Mouse (Mus musculus): ENCODE measurements around the gene Adra2c. TPM values are rescaled to one million over a fixed set of nuclear protein-coding genes. Genes with fewer than 3 reads are reported as not detected.

Gene Adra2c
- under 1 TPM; 0.30 to 0.53 TPM for total RNA-seq (2021)
- long read RNA-seq, experiment 1, partial matches to known transcripts, result 0 of 3 reads
- long read RNA-seq, experiment 1, other reads (novel, unspliced or antisense), result 0 of 3 reads
- long read RNA-seq, experiment 2, partial matches to known transcripts, result 0 of 1 reads
- long read RNA-seq, experiment 2, other reads (novel, unspliced or antisense), result 0 of 1 reads

DNA sequence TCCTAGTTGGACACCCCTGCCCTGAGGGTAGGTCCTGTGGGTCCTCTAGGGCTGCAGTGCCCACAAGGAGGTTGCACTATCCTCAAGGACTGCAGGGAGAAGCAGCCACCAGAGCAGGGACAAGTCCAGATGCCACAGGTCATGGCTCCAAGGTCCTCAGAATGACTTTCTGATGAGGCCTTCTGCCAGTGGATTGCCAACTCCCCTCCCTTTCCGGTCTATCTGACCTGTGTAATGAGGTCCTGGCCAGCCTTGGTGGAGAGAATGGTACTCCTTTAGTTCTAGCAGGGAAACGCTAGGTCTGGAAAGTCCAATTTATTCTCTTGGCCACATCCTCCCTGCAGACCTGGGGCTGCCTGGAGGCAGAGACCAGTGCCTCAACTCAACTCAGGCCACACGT lies at the start of gene Adra2c:
Adra2c (plus strand) TSS at position 301 of the 400 bp plus-strand sequence.
- no peak for DNase-seq

DNA sequence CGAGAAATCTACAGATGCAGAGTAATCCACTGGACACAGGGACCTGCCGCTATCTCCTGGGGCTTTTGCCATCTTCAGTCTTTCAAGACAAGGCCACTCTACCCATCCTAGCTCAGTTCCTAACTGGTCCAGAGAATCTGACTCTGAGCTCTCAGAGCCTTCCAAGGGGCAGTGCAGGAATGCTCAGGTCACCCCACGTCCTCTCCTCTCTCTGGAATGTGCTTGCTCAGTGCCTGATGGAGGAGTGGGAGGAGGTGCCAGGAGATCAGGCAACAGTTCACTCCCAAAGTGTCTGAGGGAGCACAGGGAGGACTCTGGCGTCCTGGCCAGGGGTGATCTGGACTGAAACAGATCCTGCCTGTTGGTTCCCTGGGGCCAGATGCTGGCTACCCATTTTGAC lies 45.0 kb upstream of the Adra2c start:
- no peak for DNase-seq

DNA sequence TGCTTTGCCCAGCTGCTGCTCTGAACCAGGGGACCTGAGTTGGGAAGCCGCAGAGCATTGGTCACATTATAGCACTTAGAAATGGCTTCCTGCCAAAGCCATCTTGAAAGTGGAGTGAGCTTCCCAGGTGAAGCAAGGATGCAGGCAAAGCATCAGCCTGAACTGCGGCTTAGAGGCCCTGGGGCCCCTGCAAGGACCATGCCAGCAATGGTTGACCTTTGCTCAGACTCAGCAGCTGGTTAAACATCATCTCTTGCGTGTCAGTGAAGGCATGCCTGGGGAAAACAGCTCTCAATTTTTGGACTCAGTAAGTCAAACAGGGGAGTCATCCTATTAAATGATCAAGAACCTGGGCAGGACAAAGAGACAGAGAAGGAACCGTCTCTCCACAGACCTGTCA lies 40.4 kb upstream of the Adra2c start:
- DNase-seq, result no peak

DNA sequence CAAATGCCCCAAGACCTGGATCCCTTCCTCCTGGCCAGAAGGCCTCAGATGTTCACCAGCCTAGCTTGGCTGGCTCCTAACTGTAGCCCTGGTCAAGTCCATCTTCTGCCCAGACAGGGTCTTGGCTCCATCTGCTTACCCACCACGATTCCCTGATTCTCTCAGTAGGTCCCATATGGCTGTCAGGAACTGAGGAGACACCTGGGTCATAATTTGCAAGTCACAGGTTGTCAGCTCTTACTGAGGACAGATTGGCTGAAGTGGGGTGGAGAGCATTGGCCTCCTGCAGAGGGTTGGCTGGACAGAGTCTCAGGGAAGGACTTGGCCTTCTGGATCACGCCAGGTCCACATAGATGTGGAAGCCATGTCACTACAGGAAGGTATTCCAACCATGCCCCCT lies 39.5 kb upstream of the Adra2c start:
- DNase-seq, result no peak

DNA sequence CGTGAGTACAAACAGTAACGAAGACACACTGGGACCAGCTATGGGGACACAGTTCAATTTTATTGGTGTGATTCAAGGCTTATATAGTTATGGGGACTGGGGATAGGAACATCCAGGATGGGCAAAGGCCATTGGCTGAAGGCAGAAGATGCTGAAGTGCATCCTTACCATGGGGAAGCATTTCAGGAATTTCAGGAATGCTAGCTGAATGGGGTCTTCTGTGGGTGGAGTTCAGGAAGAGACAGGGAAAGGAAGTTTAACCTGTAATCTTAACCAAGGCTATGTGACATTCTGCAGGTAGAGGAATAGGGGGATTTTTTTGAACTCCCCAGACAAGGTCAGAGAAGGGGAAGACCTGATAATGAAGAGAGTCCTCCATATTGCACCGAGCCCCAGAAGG lies 36.6 kb upstream of the Adra2c start:
- DNase-seq, result no peak

DNA sequence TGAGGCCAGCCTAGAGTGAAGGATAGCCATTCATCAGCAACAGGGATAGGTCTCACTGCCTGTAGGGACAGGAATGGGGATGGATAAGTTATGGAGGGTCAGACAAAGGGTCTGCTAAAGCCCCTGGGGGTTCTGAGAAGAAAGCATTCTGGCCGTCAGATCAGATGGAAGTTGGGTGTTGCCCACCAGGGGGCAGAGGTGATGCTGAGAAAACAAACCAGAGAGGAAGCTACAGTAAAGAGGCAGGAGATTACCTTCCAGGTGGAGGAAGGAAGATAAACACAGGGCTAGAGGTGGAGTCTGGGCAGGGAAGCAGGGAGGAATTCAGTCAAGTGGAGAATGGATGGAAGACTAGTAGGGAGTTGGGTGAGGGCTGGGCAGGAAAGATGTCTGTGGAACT lies 33.9 kb upstream of the Adra2c start:
- DNase-seq, result peak in 1 of 2 experiments; percentile 27

DNA sequence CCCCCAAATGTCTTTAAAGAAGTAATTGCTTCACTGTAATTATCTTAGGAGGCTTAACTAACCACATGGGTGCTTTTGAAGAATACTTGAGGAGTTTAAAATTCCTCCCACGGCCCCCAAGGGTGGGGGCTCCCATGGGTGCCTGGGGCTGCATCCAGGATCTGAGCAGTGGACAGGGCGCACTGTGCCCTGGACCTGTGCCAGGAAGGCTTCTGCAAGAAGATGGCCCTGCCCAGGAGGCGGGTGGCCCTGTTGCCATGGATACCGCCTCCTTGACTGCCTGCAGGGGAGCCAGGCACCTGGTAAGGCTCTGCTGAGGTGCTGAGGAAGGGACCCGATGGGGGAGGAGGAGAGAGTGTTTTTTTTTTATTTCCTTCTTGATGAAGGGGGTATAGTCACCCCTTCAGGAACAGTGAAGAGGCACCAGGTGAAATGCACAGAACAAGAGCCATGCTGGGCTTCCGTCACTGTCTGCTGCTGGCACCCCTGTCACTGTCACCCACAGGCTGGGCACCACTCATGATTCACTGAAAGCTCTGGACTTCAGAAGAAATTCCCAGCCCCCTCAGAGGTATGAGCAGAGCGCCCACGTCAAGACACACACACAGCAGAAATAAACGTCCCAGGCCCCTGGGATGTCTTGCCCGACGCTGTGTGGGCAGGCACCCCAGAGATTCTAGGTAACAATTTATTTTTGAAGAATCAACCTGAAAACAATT lies 32.4 kb upstream of the Adra2c start:
- DNase-seq, result peak in 1 of 2 experiments; percentile 31

DNA sequence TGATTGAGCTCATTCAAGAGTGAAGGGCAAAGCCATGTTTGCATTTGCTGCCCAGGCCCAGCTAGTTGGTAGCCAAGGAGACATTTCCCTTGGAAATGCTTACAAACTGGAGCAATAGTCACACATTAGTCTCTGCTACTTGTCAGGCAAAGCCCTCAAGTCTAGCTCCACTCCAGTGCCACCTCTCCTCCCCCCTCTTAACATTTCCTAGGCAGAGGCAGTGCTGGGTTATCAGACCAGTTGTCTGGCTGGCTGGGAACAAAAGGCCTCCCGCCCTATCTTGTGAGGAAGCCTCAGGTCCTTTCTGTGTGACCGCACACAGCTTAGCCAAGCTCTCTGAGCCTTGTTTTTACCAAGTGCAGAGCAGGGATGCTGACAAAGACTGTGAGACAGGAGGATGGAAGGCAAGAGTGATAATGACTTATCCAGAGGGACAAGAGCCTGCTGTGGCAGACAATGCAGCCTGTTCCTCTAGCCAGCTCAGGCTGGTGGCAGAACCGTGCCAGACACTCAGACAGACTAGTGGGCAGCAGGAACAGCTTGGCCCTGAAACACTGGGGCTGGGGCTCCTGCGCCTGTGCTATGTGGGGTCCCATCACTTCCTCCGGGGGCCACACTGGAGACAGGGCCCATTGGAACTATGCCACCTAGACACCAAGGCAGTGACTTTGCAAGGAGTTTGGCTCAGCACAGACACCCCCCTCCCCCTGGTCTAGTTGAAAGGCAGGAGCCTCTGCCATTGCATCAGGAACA lies 23.0 kb upstream of the Adra2c start:
- DNase-seq, result no peak

DNA sequence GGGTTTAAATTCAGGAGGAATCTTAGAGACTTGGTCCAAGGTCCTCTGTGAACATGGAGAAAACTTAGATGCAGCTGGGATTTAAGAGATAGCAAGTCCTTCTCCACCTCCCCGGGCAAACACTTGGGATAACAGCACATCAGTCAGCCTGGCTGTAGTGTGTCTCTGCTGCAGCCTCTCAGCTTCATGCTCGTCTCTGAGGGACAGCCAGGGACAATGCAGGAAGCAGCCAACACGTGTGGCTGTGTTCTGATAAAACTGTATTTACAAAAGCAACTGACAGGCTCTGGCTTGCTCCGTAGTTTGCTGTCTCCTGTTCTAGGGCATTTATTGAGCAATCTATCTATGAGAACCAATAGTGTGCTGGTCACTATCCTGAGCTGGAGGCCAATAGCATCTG lies 14.4 kb upstream of the Adra2c start:
- DNase-seq, result no peak

DNA sequence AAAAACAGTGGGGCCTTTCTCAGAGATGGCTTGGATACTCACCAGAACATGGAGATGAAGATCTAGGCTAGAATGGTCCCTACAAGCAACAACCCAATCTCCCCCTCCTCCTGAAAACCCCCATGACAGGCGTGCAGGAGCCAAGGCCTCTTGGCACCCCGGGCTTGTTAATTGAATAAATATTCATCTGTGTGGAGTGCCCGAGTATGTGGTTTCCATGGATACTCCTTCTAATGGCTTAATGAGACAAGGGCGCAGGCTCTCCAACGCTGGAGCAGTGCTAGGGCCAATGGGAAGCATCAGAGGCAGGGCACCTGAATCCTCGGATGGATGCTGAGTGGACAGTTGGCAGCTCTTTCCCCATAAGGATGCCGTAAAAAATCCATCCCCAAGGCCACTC lies 10.6 kb upstream of the Adra2c start:
- DNase-seq, result no peak

DNA sequence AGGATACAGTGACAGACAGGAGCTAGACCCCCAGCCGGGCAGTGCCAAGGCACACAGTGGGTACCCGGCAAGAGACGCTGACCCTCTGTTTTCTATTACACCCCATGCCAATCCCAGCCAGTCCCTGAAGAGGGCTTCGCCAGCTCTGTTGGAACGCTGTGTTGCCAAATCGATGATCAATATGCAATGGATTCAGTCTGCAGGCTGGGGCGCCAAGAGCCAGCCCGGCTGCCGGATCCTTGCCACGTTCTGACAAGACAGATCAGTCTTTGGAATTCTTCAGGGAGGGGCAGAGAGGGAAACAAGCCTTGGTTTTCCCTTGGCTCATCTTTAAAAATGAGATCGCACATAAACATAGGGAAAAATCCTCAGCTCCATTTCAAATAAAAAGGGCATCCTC lies 2.8 kb upstream of the Adra2c start:
- no peak for DNase-seq

DNA sequence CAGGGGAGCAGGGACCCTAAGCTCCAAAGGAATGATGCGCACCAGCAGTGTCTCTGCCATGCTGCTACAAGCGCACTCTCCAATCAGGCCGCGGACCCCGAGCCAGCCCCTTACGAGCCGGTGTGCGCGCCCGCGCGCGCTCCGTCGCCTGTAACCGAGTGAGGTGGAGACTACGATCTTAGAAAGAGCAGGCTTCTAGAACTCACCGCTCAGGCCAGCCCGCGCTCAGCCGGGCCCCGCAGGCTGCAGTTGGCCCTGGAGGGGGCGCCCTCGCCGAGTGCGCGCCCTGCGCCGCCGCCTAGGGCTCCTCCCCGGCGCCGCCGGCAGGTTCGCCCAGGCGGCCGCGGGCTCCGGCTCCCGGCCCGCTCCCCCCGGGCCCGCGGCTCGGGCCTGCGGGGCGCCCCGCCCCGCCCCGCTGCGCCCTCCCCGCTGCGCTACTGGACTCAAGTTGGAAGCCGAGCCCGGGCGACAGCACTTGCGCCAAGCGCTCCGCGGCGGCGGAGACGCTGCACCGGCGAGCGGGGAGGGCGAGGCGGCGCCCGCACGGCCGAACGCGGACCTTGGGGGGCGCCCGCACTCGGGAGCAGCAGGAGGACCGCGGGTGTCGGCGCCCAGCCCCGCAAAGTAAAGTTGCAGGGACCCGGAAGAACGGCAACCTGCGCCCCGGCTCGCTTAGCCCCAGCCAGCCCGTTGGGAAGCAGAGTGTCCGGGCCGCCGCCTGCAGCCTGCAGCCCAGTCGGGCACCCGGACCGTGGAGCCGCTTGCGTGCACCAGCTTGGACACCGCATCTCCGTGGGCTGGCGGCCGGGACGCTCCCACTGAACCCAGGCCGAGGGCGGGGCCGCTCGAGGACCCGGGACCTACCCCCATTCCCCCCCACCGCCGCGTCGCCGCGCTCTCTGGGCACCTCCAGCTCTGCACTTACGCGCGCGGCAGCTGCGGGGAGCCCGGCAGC lies 899 bp downstream of the Adra2c start:
- peak; percentile 69 to 72 for DNase-seq

DNA sequence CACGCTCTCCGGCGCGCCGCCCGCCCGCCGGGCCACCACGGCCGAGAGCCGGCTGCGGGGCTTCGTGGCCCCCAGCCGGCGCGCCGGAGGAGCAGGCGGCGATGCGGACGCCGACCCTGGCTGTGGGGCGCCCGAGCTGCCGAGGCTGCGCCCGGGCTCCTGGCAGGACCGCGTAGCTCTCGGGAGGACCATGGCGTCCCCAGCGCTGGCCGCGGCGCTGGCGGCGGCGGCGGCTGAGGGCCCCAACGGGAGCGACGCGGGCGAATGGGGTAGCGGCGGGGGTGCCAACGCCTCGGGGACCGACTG lies 1.5 kb downstream of the Adra2c start:
- DNase-seq, result no peak

DNA sequence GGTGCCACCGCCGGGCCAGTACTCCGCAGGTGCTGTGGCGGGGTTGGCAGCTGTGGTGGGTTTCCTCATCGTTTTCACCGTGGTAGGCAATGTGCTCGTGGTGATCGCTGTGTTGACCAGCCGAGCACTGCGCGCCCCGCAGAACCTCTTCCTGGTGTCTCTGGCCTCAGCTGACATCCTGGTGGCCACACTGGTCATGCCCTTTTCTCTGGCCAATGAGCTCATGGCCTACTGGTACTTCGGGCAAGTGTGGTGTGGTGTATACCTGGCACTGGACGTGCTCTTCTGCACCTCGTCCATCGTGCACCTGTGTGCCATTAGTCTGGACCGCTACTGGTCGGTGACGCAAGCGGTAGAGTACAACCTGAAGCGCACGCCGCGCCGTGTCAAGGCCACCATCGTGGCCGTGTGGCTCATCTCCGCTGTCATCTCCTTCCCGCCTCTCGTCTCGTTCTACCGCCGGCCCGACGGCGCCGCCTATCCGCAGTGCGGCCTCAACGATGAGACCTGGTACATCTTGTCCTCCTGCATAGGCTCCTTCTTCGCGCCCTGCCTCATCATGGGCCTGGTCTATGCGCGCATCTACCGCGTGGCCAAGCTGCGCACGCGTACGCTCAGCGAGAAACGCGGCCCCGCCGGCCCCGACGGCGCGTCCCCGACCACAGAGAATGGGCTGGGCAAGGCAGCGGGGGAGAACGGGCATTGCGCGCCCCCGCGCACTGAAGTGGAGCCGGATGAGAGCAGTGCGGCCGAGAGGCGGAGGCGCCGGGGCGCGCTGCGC lies 2.1 kb downstream of the Adra2c start:
- DNase-seq, result peak; percentile 33 to 40

DNA sequence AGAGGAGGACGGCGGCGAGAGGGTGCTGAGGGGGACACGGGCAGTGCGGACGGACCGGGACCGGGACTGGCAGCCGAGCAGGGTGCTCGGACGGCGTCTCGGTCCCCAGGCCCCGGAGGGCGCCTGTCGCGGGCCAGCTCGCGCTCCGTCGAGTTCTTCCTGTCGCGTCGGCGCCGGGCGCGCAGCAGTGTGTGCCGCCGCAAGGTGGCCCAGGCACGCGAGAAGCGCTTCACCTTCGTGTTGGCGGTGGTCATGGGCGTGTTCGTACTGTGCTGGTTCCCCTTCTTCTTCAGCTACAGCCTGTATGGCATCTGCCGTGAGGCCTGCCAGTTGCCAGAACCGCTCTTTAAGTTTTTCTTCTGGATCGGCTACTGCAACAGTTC lies 2.7 kb downstream of the Adra2c start:
- no peak for DNase-seq

DNA sequence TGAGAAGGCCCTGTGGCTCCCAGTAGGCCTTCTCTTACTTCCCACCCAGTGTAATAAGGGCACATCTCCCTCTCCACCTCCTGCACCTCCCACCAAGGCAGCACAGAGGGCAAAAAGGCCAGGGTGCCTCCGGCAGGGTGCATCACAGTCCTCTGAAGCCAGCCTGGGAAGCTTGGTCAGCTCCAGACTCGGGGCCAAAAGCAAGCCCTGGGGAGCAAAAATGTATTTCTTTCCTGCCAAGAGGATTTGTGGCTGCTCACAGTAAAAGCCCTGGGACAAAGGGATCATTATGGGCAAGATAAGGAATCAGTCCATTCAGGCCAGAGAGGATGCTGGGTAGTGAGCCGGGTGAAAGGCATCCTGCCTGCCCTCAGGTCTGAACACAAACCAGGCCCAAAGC lies 7.2 kb downstream of the Adra2c start:
- no peak for DNase-seq

DNA sequence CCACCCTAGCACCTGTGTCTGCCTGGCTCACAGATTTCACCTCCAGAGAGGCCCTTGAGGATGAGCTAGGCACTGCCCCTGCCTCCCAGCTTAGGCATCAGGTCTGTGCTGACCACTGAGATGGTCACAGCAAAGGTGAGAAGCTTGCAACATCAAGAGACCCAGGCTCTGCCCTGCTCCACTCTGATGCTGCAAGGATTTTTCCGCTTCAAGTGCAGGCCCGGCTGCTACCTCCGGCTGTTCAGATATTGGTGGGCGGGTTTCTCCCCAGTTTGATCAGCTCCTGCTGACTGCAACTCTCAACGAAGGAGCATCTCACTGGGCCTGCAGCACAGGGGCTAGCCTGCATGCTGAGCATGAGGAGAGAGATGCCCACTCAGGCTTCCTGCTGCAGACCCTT lies 8.1 kb downstream of the Adra2c start:
- DNase-seq, result no peak

DNA sequence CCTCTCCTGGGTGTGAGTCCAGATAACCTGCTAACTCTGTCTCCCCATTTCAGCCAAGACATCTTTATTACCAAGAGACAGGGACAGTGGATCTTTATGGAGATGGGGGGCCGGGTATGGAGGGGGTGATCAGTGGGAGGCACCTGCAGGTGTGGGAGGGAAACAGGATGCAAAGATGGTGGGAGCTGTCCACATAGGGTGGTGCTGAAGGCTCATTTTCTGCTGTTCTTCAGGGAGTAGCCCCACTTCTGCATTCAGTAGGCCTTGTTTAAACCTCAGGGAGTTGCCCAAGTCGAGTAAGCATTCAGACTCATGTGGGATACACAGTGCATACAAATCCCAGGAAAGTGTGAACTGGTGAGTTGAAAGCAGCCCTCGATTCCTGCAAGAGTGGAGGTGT lies 21.5 kb downstream of the Adra2c start:
- peak; percentile 16 to 32 for DNase-seq

DNA sequence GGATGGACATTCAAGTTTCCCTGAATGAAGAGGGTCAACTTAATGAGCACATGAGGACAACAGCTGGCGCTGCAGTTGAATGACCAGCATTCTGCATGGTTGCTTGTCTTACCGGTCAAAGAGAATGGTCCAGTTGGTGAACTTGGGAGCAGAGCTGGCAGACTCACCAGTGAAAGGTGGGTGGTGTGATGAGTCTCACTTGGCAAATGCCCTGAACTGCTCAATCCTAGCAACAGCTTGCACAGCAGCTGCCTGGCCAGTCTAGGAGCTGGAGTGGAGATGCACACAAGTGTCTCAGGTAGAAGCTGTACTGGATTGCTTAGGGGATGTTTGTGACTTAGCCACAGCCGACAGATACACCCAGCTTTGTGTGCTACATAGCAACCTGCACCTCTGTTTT lies 26.1 kb downstream of the Adra2c start:
- DNase-seq, result no peak

DNA sequence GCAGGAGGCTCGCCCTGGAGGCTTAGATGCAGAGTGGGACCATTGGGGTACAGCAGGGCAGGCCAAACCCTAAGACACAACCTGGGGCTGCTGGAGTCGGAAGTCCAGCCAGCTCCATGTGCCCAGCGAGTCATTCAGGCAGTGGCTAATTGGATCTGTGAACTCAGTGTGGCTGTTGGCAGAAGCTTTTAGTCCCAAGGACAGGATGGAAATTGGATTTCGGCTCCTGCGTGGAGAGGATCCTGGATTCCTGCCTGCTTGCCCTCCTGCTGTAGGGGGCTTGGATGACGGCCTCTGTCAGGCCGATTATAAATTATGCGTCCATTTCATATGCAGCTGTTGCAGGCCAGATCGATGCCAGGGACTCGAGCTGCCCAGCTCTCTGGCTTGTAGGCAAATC lies 27.2 kb downstream of the Adra2c start:
- no peak for DNase-seq

DNA sequence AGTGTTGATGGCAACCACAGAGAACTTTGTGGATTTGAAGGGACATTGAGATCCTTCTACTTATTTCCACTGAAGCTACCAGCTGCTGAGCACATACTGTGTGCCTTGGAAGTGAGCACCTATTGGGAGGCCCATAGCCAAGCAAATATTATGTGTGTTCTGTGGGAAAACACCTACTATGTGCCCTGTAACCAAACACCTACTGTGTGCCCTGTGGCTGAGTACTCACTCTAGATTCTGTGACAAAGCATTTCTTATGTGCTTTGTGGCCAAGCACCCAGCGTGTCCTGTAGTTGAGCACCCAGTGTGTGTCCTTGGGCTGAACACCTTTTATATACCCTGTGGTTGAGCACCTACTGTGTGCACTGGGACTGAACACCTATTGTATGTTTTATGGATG lies 28.6 kb downstream of the Adra2c start:
- no peak for DNase-seq

DNA sequence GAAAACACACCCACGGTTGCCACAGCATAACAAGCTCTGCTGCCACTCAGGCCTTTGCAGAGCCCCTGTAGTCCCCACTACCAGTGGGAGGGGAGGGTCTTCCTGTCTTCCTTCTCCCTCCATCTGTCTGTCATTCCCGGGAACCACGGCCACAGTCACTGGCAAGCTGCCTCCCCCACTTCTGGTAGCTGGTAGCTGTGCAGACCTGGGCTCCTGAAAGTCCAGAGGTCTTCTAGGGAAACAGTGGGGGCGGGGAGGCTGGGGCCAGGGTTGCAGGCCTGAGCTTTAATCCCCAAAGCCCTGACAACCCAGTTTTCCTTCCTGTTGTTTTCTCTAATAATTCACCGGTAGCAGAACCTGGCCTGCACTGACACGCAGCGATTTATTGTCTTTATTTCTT lies 31.7 kb downstream of the Adra2c start:
- no peak for DNase-seq
